Mouse (Mus musculus): Measurements from ENCODE around the gene Mindy2. TPM values are rescaled to one million over a fixed set of nuclear protein-coding genes. Genes with fewer than 3 reads are reported as not detected.

Gene Mindy2
- total and polyA plus RNA-seq, 3 experiments: 6.3 to 6.8 TPM; not detected in 1

DNA sequence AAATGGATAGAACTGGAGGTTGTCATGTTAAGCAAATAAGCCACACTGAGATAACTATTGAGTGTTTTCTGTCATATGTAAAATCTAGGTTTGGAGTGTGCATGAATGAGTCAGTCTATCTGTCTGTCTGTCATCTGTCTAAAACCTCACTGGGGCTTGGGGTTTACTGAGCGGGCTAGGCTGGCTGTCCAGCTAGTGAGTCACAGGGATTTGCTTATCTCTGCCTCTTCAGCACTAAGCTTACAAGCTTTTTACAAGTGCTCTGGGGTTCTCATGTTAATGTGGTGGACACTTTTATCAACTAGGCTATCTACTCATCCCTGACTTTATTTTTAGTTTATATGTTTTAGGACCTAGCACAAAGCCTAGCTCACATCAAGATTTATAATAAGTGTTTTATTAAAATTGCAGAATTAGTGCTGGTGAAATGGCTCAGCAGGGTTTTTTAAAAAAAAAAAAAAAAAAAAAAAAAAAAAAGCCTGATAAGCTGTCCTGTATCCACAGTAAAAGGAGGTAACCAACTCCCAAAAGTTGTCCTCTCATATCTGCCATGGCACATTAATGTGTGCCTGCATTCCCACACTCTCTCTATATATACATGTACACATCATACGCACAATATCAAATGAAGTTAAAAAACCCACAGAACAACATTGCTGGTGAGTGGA is 31.5 kb upstream of the Mindy2 start (continued):
- no peak for TF ChIP-seq POLR2AphosphoS2 (IDR thresholded peaks at IDR 0.05; ENCODE audit: low read length)
- peak; percentile 33 to 85; a peak in 3 of 4 replicates for TF ChIP-seq EP300 (IDR thresholded peaks at IDR 0.05; ENCODE audit: low read depth in 1 of 2, low read length in 2 of 2)
- no peak for TF ChIP-seq USF2 (IDR thresholded peaks at IDR 0.05; ENCODE audit: borderline replicate concordance in 1 of 2, insufficient read depth in 1 of 2, low read depth in 1 of 2, low read length in 2 of 2)
- no peak for TF ChIP-seq MXI1 (IDR thresholded peaks at IDR 0.05; ENCODE audit: low read depth, low read length)
- TF ChIP-seq GABPA (IDR thresholded peaks at IDR 0.05; ENCODE audit: low read depth, low read length): no peak
- no peak for TF ChIP-seq MYC (IDR thresholded peaks at IDR 0.05; ENCODE audit: low read depth, low read length)
- TF ChIP-seq ELF1 (IDR thresholded peaks at IDR 0.05; ENCODE audit: low read depth, low read length): no peak
- no peak for TF ChIP-seq JUND (IDR thresholded peaks at IDR 0.05; ENCODE audit: low read depth, low read length)
- TF ChIP-seq MAFK (IDR thresholded peaks at IDR 0.05; ENCODE audit: borderline replicate concordance, low read depth, low read length): 0 out of 2 replicates have a peak, but pooled peaks have one; percentile 16
- peak; percentile 75 for TF ChIP-seq TAL1 (IDR thresholded peaks at IDR 0.05; ENCODE audit: low read length)
- TF ChIP-seq POLR2A (IDR thresholded peaks at IDR 0.05; ENCODE audit: control insufficient read depth in 1 of 2, insufficient read depth in 1 of 2, low read depth in 1 of 2, low read length in 2 of 2, poor library complexity in 1 of 2): no peak
- TF ChIP-seq CHD2 (IDR thresholded peaks at IDR 0.05; ENCODE audit: low read length): no peak
- TF ChIP-seq NRF1 (IDR thresholded peaks at IDR 0.05; ENCODE audit: insufficient read depth, low read depth, low read length, poor library complexity, severe bottlenecking): no peak
- no peak for TF ChIP-seq ZC3H11A (IDR thresholded peaks at IDR 0.05; ENCODE audit: low read depth, low read length)
- TF ChIP-seq CTCF (IDR thresholded peaks at IDR 0.05 in 2 of 3, conservative IDR thresholded peaks at IDR 0.05 in 1 of 3; ENCODE audit: control insufficient read depth in 1 of 3, insufficient read depth in 1 of 3, low read depth in 2 of 3, low read length in 3 of 3, poor library complexity in 1 of 3, severe bottlenecking in 1 of 3): no peak

DNA sequence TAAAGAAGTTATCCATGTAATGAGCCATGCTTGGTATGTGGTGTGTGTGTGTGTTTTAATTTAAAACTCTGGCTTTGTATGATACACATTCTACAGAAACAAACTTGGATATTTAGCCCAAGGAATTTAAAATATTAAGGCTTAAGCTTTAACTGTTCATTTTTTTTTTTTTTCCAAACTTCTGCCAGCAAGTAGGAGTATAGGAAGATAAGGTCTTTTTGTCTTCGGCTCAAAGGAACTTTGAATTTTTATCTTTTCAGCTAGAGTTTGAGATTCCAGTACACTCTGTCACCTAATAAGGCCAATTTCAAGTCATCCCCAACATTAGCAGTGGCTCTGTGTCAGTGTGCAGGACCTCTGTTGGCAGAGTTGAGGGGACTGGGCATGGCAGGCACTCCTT is 25.2 kb upstream of the Mindy2 start:
- peak overlapping the region; percentile 16; the same call in 1 of the 2 replicates for H3K9ac ChIP-seq (ENCODE audit: control insufficient read depth, low read depth, low read length, poor library complexity, severe bottlenecking)
- H3K36me3 ChIP-seq (ENCODE audit: control insufficient read depth in 1 of 2, insufficient read depth in 2 of 2, low read length in 2 of 2): peaks cover 2 to 54% of the 10 kb centered on the region in 2 experiments
- H3K9me3 ChIP-seq (replicated peaks; ENCODE audit: insufficient read depth, low read length): no peaks in the 10 kb centered on the region
- H3K27ac ChIP-seq (ENCODE audit: control insufficient read depth, low read depth, low read length): no peak overlapping the region; the same call in 1 of the 2 replicates
- DNase-seq (ENCODE audit: low read depth, low spot score): no peak
- peaks cover 10 to 40% of the 10 kb centered on the region in 2 experiments for H3K4me1 ChIP-seq (ENCODE audit: control insufficient read depth in 1 of 2, insufficient read depth in 2 of 2, low read length in 2 of 2)
- peak overlapping the region in 1 of 2 experiments; percentile 99; a peak in 1 of 4 replicates for H3K4me3 ChIP-seq (ENCODE audit: control insufficient read depth in 1 of 2, insufficient read depth in 1 of 2, low read depth in 2 of 2, low read length in 2 of 2)
- peaks cover 62% of the 10 kb centered on the region for H3K79me2 ChIP-seq (ENCODE audit: control insufficient read depth, insufficient read depth, low read length, poor library complexity)
- H3K27me3 ChIP-seq (ENCODE audit: control insufficient read depth in 1 of 2, insufficient read depth in 2 of 2, low read length in 2 of 2): no peaks in the 10 kb centered on the region
- TF ChIP-seq MXI1 (IDR thresholded peaks at IDR 0.05; ENCODE audit: low read depth, low read length): no peak
- TF ChIP-seq EP300 (IDR thresholded peaks at IDR 0.05; ENCODE audit: low read depth in 1 of 2, low read length in 2 of 2): 0 out of 4 replicates have a peak, but pooled peaks of 1 of the 2 experiments have one; percentile 9
- TF ChIP-seq SIN3A (IDR thresholded peaks at IDR 0.05; ENCODE audit: low read length): peak; percentile 58
- peak; percentile 49; the same call in 1 of the 2 replicates for TF ChIP-seq GATA1 (IDR thresholded peaks at IDR 0.05; ENCODE audit: low read depth, low read length)
- peak; percentile 89 for TF ChIP-seq ZNF384 (IDR thresholded peaks at IDR 0.05; ENCODE audit: low read depth, low read length)

All from MEL (cell line).